Mouse (Mus musculus): ENCODE results near the gene Fam189a1. TPM values are rescaled to one million over a fixed set of nuclear protein-coding genes. Genes with fewer than 3 reads are reported as not detected.

The Fam189a1 gene
- polyA plus RNA-seq, 1 experiment from 2014 or later: 0.49 TPM

DNA sequence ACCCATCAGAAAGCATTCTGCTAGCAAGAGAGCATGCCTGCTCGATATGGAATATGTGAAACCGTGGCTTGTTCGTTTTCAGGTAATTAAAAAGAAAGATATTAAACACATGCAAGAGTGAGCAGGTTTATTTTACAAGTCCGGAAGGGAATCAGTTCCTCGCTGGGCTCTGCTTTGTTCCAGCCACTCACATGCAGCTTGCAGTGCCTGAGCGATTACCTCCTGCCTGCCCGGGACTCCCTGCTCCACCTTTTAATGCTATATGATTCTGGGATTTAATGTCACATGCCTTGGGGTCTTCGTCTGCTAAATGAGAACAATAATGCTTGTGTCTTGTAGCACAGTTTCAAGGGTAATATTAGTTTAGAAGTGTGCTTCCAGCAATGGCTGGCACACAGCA, 351.3 kb downstream of the Fam189a1 start:
- no peak overlapping the region for H3K9ac ChIP-seq (ENCODE audit: low read depth, low read length)
- H3K36me3 ChIP-seq (ENCODE audit: control insufficient read depth, insufficient read depth, low read length): no peaks in the 10 kb centered on the region
- no peaks in the 10 kb centered on the region for H3K9me3 ChIP-seq (replicated peaks; ENCODE audit: control insufficient read depth, low read length)
- H3K4me1 ChIP-seq (ENCODE audit: control insufficient read depth, insufficient read depth, low read length): no peaks in the 10 kb centered on the region
- no peak overlapping the region for H3K27ac ChIP-seq (ENCODE audit: low read depth, low read length)
- H3K4me3 ChIP-seq (ENCODE audit: low read depth, low read length): no peak overlapping the region
- H3K27me3 ChIP-seq (ENCODE audit: control insufficient read depth, insufficient read depth, low read length): no peaks in the 10 kb centered on the region
- no peak for ATAC-seq (replicated peaks; ENCODE audit: insufficient number of reproducible peaks, low FRiP score, low TSS enrichment)
- 85% methylated on average over 8 of the region's 8 CpGs for WGBS (ENCODE audit: insufficient replicate concordance)
- no peak overlapping the region for H3K4me2 ChIP-seq

DNA sequence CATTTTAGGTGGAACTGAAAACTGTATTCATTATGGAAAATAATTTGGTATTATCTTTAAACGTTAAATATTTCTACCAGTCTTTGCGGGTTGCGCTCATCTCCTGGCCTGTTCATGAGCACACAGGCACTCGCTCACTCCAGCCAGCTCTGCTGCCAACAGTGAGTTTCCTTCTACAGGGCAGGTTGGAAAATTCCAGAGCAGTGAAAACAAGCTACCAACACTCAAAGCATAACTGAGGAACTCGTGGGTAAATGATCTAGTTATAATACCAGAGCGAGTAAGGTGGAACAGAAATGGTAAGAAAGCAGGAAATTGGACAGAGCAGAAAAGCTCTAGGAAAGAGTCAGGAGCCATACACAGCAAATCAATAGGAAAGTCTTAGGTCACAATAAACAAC, 360.8 kb downstream of the Fam189a1 start:
- H3K4me2 ChIP-seq: no peak overlapping the region
- 73% methylated on average over 6 of the region's 6 CpGs for WGBS (ENCODE audit: insufficient replicate concordance)
- no peaks in the 10 kb centered on the region for H3K27me3 ChIP-seq (ENCODE audit: control insufficient read depth, insufficient read depth, low read length)
- no peak overlapping the region for H3K4me3 ChIP-seq (ENCODE audit: low read depth, low read length)
- peaks cover 4% of the 10 kb centered on the region; the same call in 1 of the 2 replicates for H3K4me1 ChIP-seq (ENCODE audit: control insufficient read depth, insufficient read depth, low read length)
- H3K9ac ChIP-seq (ENCODE audit: low read depth, low read length): no peak overlapping the region
- H3K36me3 ChIP-seq (ENCODE audit: control insufficient read depth, insufficient read depth, low read length): no peaks in the 10 kb centered on the region
- H3K9me3 ChIP-seq (replicated peaks; ENCODE audit: control insufficient read depth, low read length): no peaks in the 10 kb centered on the region
- H3K27ac ChIP-seq (ENCODE audit: low read depth, low read length): peak overlapping the region; percentile 35; the same call in 1 of the 2 replicates
- no peak for ATAC-seq (replicated peaks; ENCODE audit: insufficient number of reproducible peaks, low FRiP score, low TSS enrichment)

DNA sequence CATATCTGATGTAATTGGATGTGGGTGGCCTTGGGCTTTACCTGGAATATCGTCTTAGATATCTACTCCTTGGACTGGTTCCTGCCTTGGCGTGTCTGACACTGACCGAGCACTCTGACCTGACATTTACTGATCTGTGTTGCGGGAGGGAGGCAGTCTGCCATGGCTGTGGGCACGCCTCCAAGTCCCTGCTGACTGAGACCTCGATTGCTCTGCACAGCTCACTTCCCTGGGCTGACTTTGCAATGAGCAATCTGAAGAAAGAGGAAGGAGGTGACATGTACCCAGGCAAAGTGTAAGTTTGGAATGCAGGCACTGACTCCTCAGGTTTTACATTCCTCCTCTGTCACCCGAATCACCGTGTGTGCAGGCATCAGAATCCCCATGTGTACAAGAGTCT, 364.3 kb downstream of the Fam189a1 start:
- ATAC-seq (replicated peaks; ENCODE audit: insufficient number of reproducible peaks, low FRiP score, low TSS enrichment): no peak
- WGBS (ENCODE audit: insufficient replicate concordance): 64% methylated on average over 8 of the region's 8 CpGs
- H3K9ac ChIP-seq (ENCODE audit: low read depth, low read length): no peak overlapping the region
- H3K4me1 ChIP-seq (ENCODE audit: control insufficient read depth, insufficient read depth, low read length): peaks cover 4% of the 10 kb centered on the region; the same call in 1 of the 2 replicates
- H3K27ac ChIP-seq (ENCODE audit: low read depth, low read length): no peak overlapping the region
- no peaks in the 10 kb centered on the region for H3K9me3 ChIP-seq (replicated peaks; ENCODE audit: control insufficient read depth, low read length)
- no peak overlapping the region; the same call in 1 of the 2 replicates for H3K4me2 ChIP-seq
- no peaks in the 10 kb centered on the region for H3K36me3 ChIP-seq (ENCODE audit: control insufficient read depth, insufficient read depth, low read length)
- no peak overlapping the region for H3K4me3 ChIP-seq (ENCODE audit: low read depth, low read length)
- H3K27me3 ChIP-seq (ENCODE audit: control insufficient read depth, insufficient read depth, low read length): no peaks in the 10 kb centered on the region

DNA sequence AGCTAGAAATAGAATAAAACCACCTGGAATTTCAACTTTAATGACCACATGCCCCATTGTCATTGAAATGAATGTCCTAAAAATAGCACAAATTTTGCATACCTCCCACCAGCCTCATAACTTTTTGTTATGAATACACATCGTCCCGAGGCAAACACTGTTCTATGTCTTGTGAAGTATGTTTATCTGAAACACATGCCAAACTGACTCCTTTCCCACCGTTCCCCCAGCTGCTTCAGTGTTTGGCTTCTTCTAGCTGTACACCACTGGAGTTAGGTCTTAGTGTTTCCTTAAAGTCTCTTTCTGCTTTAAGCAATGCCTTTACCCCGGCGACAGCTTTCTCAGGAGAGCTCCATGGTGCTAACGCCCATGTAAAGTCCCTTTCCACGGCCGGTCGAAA, 365.2 kb downstream of the Fam189a1 start:
- WGBS (ENCODE audit: insufficient replicate concordance): 79% methylated on average over 9 of the region's 9 CpGs
- Histone ChIP-seq H3K4me2 (no peak overlapping the region), H3K36me3 (ENCODE audit: control insufficient read depth, insufficient read depth, low read length) (no peaks in the 10 kb centered on the region), H3K9me3 (replicated peaks; ENCODE audit: control insufficient read depth, low read length) (no peaks in the 10 kb centered on the region), H3K27me3 (ENCODE audit: control insufficient read depth, insufficient read depth, low read length) (no peaks in the 10 kb centered on the region), H3K4me3 (ENCODE audit: low read depth, low read length) (no peak overlapping the region), H3K4me1 (ENCODE audit: control insufficient read depth, insufficient read depth, low read length) (peaks cover 4% of the 10 kb centered on the region; the same call in 1 of the 2 replicates), H3K9ac (ENCODE audit: low read depth, low read length) (no peak overlapping the region), H3K27ac (ENCODE audit: low read depth, low read length) (no peak overlapping the region)
- ATAC-seq (replicated peaks; ENCODE audit: insufficient number of reproducible peaks, low FRiP score, low TSS enrichment): no peak

DNA sequence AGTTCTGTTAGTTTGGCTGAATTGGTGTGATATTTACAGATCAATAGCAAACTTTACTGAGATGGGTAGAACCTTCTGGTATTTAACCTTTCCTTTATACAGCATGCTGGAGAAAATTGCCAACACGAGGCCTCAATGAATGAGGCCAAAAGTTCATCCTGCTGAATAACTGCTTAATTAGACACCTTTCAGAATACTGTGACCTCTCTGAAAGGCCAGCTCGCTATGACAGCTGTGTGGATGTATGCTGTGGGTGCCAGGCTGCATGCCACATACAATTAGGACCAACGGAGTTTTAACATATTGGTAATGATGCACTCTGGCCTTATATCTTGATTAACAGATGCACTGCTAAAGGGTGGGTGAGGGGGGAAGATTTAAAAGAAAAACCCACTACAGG, 371.3 kb downstream of the Fam189a1 start:
- WGBS (ENCODE audit: insufficient replicate concordance): 68% methylated on average over 3 of the region's 3 CpGs
- H3K36me3 ChIP-seq (ENCODE audit: control insufficient read depth, insufficient read depth, low read length): no peaks in the 10 kb centered on the region
- no peak overlapping the region for H3K4me2 ChIP-seq
- no peaks in the 10 kb centered on the region for H3K4me1 ChIP-seq (ENCODE audit: control insufficient read depth, insufficient read depth, low read length)
- H3K4me3 ChIP-seq (ENCODE audit: low read depth, low read length): no peak overlapping the region
- no peak for ATAC-seq (replicated peaks; ENCODE audit: insufficient number of reproducible peaks, low FRiP score, low TSS enrichment)
- no peaks in the 10 kb centered on the region for H3K27me3 ChIP-seq (ENCODE audit: control insufficient read depth, insufficient read depth, low read length)
- no peaks in the 10 kb centered on the region for H3K9me3 ChIP-seq (replicated peaks; ENCODE audit: control insufficient read depth, low read length)
- no peak overlapping the region for H3K9ac ChIP-seq (ENCODE audit: low read depth, low read length)
- H3K27ac ChIP-seq (ENCODE audit: low read depth, low read length): no peak overlapping the region

DNA sequence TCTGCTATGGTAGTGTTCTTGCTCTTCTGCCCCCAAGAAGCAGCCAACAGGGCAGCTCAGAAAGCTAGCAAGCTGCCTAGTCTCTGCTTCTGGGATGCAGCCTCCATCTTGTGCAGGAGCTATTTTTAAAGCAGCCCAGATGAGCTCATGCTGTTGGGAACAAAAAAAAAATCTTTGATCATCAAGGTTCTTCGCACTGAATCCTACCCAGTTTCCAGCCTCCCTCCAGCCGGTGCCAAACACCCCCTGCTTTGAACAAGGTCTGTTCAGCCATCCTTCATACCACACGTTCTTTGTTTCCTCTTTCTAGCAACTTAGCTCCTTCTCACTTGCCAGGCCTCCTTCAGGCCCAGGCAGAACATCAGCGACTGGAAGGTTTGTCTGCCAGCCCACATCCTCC, 376.9 kb downstream of the Fam189a1 start:
- H3K36me3 ChIP-seq (ENCODE audit: control insufficient read depth, insufficient read depth, low read length): no peaks in the 10 kb centered on the region
- H3K4me3 ChIP-seq (ENCODE audit: low read depth, low read length): no peak overlapping the region
- 73% methylated on average over 4 of the region's 4 CpGs for WGBS (ENCODE audit: insufficient replicate concordance)
- no peak overlapping the region for H3K27ac ChIP-seq (ENCODE audit: low read depth, low read length)
- no peak overlapping the region for H3K9ac ChIP-seq (ENCODE audit: low read depth, low read length)
- no peaks in the 10 kb centered on the region for H3K4me1 ChIP-seq (ENCODE audit: control insufficient read depth, insufficient read depth, low read length)
- no peaks in the 10 kb centered on the region for H3K9me3 ChIP-seq (replicated peaks; ENCODE audit: control insufficient read depth, low read length)
- no peaks in the 10 kb centered on the region for H3K27me3 ChIP-seq (ENCODE audit: control insufficient read depth, insufficient read depth, low read length)
- no peak overlapping the region for H3K4me2 ChIP-seq
- ATAC-seq (replicated peaks; ENCODE audit: insufficient number of reproducible peaks, low FRiP score, low TSS enrichment): no peak

DNA sequence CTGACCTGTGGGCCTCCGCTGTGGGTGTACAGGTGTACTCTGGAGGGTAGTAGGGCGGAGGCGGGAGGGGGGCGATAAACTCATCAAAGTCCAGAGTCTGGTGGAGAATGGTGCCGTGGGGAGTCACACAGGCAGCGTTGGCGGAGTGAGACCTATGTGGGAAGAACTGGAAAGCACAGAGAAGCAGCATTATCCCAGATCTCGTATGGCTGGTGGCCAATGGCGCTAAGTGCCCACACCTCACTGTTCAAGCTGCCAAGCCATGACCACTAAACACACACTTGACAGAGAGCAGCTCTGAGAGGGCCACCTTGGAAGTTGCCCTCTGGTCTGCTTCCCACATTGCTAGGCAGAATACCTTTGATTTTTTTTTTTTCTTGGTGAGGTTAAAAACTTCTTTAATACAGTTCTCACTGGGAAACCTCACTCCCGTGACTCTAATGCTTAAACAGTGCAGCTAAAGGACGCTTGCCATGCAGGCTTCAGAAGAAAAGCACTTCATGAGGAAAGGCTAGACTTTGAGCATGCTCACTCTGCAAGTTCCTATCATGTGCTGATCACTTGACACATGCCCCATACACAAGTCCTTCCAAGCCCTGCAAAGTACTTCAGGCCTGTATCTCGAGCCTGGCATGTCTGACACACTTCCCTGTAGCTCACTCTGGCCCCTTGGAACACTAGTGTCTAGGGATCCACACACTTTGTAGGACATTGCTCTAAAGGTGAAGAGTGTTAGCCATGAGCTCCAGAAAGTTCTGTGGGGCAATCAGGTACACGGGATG, 379.5 kb downstream of the Fam189a1 start:
- 80% methylated on average over 13 of the region's 13 CpGs for WGBS (ENCODE audit: insufficient replicate concordance)
- no peaks in the 10 kb centered on the region for H3K4me1 ChIP-seq (ENCODE audit: control insufficient read depth, insufficient read depth, low read length)
- no peak overlapping the region for H3K27ac ChIP-seq (ENCODE audit: low read depth, low read length)
- H3K9ac ChIP-seq (ENCODE audit: low read depth, low read length): no peak overlapping the region
- no peak overlapping the region for H3K4me3 ChIP-seq (ENCODE audit: low read depth, low read length)
- no peaks in the 10 kb centered on the region for H3K9me3 ChIP-seq (replicated peaks; ENCODE audit: control insufficient read depth, low read length)
- ATAC-seq (replicated peaks; ENCODE audit: insufficient number of reproducible peaks, low FRiP score, low TSS enrichment): no peak
- no peak overlapping the region for H3K4me2 ChIP-seq
- H3K27me3 ChIP-seq (ENCODE audit: control insufficient read depth, insufficient read depth, low read length): no peaks in the 10 kb centered on the region
- H3K36me3 ChIP-seq (ENCODE audit: control insufficient read depth, insufficient read depth, low read length): no peaks in the 10 kb centered on the region

DNA sequence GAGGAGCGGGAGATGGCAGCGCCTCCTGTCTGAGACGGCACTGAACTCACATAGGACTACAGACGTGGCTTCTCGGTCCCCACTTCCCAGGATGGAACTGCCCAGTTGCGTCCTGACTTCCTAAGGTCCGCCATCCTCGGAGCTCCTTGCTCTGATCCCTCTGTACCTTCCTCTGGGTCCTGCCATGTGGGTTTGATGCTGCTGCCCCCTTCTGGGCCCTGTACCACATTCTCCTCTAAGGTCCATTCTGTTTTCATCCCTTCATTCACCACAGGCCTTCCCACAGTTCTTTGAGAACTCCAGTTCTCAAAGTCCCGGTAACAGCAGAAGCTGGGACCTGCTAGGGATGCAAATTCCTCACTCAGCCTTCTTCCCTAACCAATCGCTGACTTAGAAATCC, 382.9 kb downstream of the Fam189a1 start:
- H3K4me3 ChIP-seq (ENCODE audit: low read depth, low read length): no peak overlapping the region
- no peak overlapping the region for H3K9ac ChIP-seq (ENCODE audit: low read depth, low read length)
- no peaks in the 10 kb centered on the region for H3K4me1 ChIP-seq (ENCODE audit: control insufficient read depth, insufficient read depth, low read length)
- ATAC-seq (replicated peaks; ENCODE audit: insufficient number of reproducible peaks, low FRiP score, low TSS enrichment): no peak
- H3K9me3 ChIP-seq (replicated peaks; ENCODE audit: control insufficient read depth, low read length): no peaks in the 10 kb centered on the region
- no peak overlapping the region for H3K4me2 ChIP-seq
- WGBS (ENCODE audit: insufficient replicate concordance): 36% methylated on average over 10 of the region's 10 CpGs
- H3K27me3 ChIP-seq (ENCODE audit: control insufficient read depth, insufficient read depth, low read length): no peaks in the 10 kb centered on the region
- no peaks in the 10 kb centered on the region for H3K36me3 ChIP-seq (ENCODE audit: control insufficient read depth, insufficient read depth, low read length)
- no peak overlapping the region for H3K27ac ChIP-seq (ENCODE audit: low read depth, low read length)

DNA sequence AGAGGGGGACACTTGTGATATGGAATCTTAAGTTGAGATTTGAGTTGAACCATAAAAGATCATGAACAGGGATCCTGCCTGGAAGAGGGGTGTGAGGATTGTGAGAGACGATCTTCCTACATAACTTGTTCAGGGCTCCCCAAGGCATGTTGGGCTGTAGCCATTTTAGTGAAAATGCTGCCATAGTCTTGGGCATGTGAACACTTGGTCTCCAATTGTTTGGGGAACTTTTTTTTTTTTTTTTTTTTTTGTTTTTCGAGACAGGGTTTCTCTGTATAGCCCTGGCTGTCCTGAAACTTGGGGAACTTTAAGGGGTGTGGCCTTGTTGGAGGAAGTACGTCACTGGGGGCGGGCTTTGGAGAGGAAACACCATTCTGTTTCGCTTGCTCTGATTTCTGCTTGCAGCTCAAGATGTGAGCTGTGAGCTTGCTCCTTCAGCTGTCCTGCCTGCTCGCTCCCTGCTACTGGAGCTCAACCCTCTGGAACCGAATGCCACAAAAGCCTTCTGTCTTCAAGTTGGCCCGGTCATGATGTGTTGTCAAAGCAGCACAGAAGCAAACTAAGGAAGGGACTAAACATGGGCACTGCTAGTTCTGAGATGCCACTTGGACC, 385.5 kb downstream of the Fam189a1 start:
- no peak overlapping the region for H3K4me3 ChIP-seq (ENCODE audit: low read depth, low read length)
- H3K27ac ChIP-seq (ENCODE audit: low read depth, low read length): no peak overlapping the region
- no peak for ATAC-seq (replicated peaks; ENCODE audit: insufficient number of reproducible peaks, low FRiP score, low TSS enrichment)
- H3K9ac ChIP-seq (ENCODE audit: low read depth, low read length): no peak overlapping the region
- H3K36me3 ChIP-seq (ENCODE audit: control insufficient read depth, insufficient read depth, low read length): no peaks in the 10 kb centered on the region
- H3K4me1 ChIP-seq (ENCODE audit: control insufficient read depth, insufficient read depth, low read length): no peaks in the 10 kb centered on the region
- H3K27me3 ChIP-seq (ENCODE audit: control insufficient read depth, insufficient read depth, low read length): no peaks in the 10 kb centered on the region
- 74% methylated on average over 8 of the region's 8 CpGs for WGBS (ENCODE audit: insufficient replicate concordance)
- no peak overlapping the region for H3K4me2 ChIP-seq
- H3K9me3 ChIP-seq (replicated peaks; ENCODE audit: control insufficient read depth, low read length): no peaks in the 10 kb centered on the region
